Mouse (Mus musculus) hindlimb bud, embryonic 11.5 days (tissue): ENCODE results near the gene Aurkb.
"Not testable (repeated sequence)": the region's sequence is repeated elsewhere in the genome, so short reads cannot be mapped to it uniquely, and the experiment has no call there.

Experiments used
- DNase-seq: peaks from one replicate; pipeline ENCODE4 v3.0.0-alpha.2; 2012; ENCODE audit warnings: low read depth, low spot score; ENCODE audit errors: extremely low spot score

Gene Aurkb

DNA sequence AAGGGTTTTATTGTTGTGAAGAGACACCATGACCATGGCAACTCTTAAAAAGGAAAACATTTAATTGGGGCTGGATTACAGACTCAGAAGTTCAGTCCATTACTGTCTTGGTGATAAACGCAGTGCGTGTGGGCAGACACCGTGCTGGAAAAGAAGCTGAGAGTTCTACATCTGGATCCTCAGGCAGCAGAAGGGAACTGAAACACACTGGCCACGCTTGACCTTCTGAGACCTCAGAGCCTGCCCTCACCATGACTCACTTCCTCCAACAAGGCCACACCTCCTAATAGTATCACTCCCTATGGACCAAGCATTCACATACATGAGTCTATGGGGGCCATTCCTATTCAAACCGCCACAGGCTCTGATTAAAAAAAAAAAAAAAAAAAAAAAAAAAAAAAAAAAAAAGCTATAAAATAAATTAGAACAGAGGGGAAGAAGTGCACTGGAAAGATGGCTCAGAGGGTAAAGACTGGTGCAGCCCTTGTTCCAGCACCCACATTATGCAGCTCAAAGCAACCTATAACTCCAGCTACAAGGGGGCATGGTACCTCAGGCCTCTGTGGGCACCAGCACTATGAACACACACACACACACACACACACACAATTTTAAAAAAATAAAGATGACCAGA lies 33.5 kb downstream of the Aurkb start:
- no peak for DNase-seq

DNA sequence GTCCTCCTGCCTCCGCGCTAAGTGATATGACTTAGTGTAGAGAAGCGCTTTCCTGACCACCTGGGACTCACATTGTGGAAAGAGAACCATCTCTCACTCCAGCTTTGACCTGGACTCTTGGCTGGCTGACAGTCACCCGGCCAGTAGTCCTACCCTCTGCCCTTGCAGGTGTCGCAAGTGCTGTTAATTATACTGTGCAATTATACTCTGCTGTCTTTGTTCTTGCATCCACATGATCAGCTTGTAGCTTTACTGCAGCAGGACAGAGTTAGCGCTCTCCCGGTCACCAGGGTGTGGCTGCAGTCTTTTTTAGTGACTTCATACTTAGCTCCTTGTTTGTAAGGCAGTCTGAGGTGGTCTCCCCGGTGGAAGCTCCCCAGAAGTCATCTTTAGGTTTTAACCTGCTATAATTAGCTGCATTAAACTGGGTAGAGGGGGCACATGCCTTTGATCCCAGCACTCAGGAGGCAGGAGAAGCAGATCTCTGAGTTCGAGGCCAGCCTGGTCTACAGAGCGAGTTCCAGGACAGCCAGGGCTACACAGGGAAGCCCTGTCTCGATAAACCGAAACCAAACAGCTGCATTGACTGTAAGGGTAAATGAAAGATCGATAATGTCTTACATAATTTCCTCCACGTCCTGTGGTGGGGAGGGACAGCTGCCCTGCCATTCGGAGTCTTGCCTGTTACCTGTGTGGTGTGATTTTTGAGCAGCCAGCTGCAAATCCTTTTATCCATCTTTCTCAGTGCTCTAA lies 34.8 kb downstream of the Aurkb start:
- DNase-seq, result no peak

GRCm38 (mm10) chr11:69080855-69081222 lies 35.4 kb downstream of the Aurkb start:
- DNase-seq, result no peak

GRCm38 (mm10) chr11:69081613-69082012 lies 36.2 kb downstream of the Aurkb start:
- DNase-seq, result no peak

DNA sequence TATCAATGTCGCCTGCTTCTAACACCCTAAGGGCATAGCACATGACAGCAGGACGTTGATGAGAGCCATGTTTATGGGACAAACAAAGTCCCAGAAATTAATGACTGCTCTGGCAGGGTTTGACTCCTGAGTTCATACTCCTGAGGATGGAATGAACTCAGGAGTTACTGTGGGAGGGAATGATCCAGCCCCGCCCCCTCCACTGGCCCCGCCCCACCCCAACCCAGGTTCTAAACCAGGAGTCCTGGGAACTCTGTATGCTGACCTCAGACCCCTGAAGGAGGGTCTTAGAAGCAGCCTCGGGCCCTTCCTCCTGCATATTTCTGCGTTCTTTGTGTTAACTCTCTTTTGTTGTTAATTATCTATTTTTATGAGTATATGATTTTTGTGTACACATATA lies 40.2 kb downstream of the Aurkb start:
- no peak for DNase-seq

GRCm38 (mm10) chr11:69086390-69086789 lies 40.9 kb downstream of the Aurkb start:
- DNase-seq, result no peak

- DNase-seq, result no peak
Observed at GRCm38 (mm10) chr11:69087082-69087481, 41.6 kb downstream of the Aurkb start.

- no peak for DNase-seq
Observed at GRCm38 (mm10) chr11:69087597-69087996, 42.1 kb downstream of the Aurkb start.

- no peak for DNase-seq
Observed at GRCm38 (mm10) chr11:69088103-69088855, 42.8 kb downstream of the Aurkb start, which contains the start of gene Vamp2. Gene Vamp2 (plus strand): TSS chr11:69088490.

GRCm38 (mm10) chr11:69088856-69089615 lies 43.6 kb downstream of the Aurkb start:
- DNase-seq, result no peak

GRCm38 (mm10) chr11:69089616-69090290 lies 44.3 kb downstream of the Aurkb start:
- no peak for DNase-seq

DNA sequence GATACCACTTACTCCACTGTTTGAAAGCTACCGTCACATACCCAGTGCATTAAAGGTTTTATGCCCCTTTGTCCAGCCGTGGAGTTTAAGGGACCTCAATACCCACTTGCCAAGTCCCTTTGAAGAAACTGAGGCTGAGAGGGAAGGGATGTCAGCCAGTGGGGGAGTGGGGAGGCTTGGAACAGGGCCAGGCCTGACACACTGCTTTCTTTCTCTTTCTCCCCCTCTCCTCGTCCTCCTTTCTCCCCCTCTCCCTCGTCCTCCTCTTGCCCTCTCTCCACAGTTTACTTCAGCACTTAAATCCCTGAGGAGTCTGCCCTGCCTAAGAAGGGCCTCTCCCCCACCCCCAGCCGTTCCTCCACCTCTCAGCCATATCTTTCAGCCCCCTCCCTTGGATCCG lies 44.9 kb downstream of the Aurkb start:
- DNase-seq, result no peak

GRCm38 (mm10) chr11:69091566-69092385 lies 46.3 kb downstream of the Aurkb start:
- DNase-seq, result no peak

- DNase-seq, result no peak
Observed at GRCm38 (mm10) chr11:69092386-69092751, 46.9 kb downstream of the Aurkb start.

DNA sequence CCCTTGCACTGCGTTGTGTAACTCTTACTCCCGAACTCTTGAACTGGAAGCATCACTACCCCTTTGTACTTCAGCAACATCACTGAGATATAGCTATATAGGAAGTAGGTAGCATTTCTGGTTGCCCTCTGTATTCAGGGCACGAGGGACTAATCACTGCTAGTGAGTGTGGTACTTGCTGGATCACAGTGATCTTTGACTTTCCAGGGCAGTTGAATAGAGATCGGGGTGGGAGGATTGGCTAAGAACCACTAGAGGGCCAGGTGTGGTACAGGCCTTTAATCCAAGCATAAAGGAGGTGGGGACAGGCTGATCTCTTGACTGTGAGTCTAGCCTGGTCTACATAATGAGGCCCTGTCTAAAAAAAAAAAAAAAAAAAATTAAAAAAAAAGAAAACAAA lies 47.4 kb downstream of the Aurkb start:
- no peak for DNase-seq

- not testable (repeated sequence) for DNase-seq
Observed at GRCm38 (mm10) chr11:69093856-69094255, 48.4 kb downstream of the Aurkb start.

DNA sequence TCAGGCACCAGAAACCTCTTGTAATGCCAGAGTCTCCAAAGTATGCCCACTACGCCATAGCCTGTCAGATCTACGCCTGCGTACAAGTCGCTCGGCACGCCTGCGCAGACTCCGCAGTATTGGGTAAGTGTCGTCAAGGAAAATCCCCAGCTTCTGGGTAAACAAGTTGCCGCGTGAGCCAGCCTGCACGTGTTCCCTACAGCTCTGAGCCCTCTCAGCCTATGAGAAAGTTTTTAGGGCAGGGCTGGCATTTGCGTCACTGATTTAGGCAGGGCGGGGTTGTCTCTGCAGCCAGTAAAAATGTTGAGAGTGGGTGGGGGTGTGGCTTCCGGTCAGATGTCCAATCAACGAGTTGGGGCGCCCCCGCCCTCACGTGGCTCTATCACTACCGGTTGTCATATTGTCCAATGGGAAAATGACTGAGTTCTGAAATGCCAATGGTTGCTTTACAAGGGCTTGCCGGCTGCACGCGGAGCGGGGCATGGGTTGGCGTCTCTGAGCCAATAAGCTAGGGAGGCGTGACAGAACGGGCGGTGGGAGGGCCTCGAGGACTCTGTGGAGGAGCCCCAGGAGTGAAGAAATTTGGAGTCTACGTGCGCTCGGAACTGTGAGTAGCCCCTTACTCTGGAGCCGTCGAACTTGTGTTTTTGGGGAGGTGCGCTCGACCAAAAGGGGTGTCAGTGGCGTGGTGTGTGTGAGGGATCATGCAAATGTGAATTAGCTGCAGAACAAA lies 49.4 kb downstream of the Aurkb start, which contains the start of gene Per1:
TSS of gene Per1 (plus strand) at position 521 of the 733 bp plus-strand sequence.
- peak; percentile 95 for DNase-seq

DNA sequence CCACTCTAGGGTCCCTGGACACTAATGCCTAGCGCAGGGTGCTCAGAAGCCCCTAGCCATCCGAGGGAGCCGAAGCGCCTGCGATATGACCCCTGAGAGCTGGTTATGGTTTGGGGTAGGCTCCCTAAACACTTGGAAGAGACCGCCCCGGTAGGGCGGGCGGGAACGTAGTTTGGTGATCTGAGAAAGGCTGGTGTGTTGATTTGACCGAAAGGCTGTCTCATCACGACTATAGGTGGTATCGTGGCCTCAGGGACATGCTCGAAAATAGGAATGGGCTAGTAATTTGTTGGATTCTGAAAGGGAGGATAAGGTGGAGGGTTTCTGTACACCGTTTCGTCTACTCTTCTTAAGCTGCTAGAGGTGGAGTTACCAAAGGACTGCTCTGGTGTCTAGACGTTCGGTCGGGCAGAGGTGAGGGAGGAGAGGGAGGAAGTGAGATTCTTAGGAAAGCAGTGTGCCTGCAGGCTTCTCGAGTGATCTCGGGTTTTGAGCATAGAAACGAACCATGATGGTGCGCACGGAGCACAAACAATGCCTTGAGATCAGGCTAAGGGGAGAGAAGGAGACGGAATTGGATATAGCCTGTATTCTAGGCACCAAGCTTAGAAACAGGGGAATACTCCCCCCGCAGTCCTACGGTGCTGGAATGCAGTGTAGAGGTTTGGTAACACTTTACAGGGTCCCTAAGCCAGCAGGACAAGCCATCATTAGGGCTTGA lies 50.2 kb downstream of the Aurkb start:
- no peak for DNase-seq
